Mouse (Mus musculus): Measurements from ENCODE around the gene Nfic.

- no peak for TF ChIP-seq CTCF (IDR thresholded peaks at IDR 0.05; ENCODE audit: borderline replicate concordance, control insufficient read depth, extremely low read depth, insufficient read depth, low read length, poor library complexity)
- no peak for TF ChIP-seq POLR2A (IDR thresholded peaks at IDR 0.05; ENCODE audit: control insufficient read depth, extremely low read depth, insufficient read depth, low read length, poor library complexity)
Observed at GRCm38 (mm10) chr10:81401205-81401520, 54.3 kb downstream of the Nfic start.

All from thymus, adult 2 months (tissue).